Mouse (Mus musculus) kidney, adult 2 months (tissue): ENCODE results near the gene Eif2d. TPM values are rescaled to one million over a fixed set of nuclear protein-coding genes. Genes with fewer than 3 reads are reported as not detected.

Experiments used
- DNase-seq: peaks from one replicate; pipeline ENCODE4 v3.0.0; 2021
- H3K27ac ChIP-seq: fragments of 200-500 bp; 2 replicates; pipeline ENCODE4 v1.5.1; 2012; ENCODE audit warnings: low read depth, low read length, control low read depth, inconsistent platforms; ENCODE audit not compliant: insufficient read depth
- H3K27me3 ChIP-seq: fragments of 200-500 bp; replicated peaks from 2 replicates; pipeline ENCODE4 v1.6.1; 2012; ENCODE audit warnings: mild to moderate bottlenecking, moderate library complexity, low read length, inconsistent platforms; ENCODE audit not compliant: control insufficient read depth, insufficient read depth
- H3K36me3 ChIP-seq: fragments of 200-500 bp; 2 replicates; pipeline ENCODE4 v1.6.1; 2012; ENCODE audit warnings: mild to moderate bottlenecking, moderate library complexity, low read length, inconsistent platforms; ENCODE audit not compliant: control insufficient read depth, insufficient read depth
- H3K4me1 ChIP-seq: fragments of 200-500 bp; 2 replicates; pipeline ENCODE4 v1.6.1; 2011; ENCODE audit warnings: low read length; ENCODE audit not compliant: control insufficient read depth, insufficient read depth
- H3K4me3 ChIP-seq: fragments of 200-500 bp; 2 replicates; pipeline ENCODE4 v1.5.1; 2011; ENCODE audit warnings: mild to moderate bottlenecking, low read depth, low read length, control low read depth; ENCODE audit not compliant: insufficient read depth
- CTCF ChIP-seq: fragments of 200-500 bp; conservative IDR thresholded peaks from 2 replicates; pipeline ENCODE4 v1.5.1; 2011; ENCODE audit warnings: low read depth, mild to moderate bottlenecking, control low read depth, low read length, moderate library complexity, mixed read lengths; ENCODE audit not compliant: insufficient read depth, insufficient read length
- POLR2A ChIP-seq: fragments of 200-500 bp; IDR thresholded peaks from one replicate; pipeline ENCODE4 v1.6.1; 2011; ENCODE audit warnings: low read depth, low read length, control low read depth
- WGBS: fragments of 180-500 bp; shearing (Covaris S2); methylation state at CpG from one replicate; pipeline ENCODE4 v1.1.7; 2018; 5-methylcytosine and 5-hydroxymethylcytosine counted together
- polyA plus RNA-seq: library from polyadenylated mRNA; depleted of rRNA; stranded (reverse); fragments of >200 nt; gene quantifications from 2 replicates; pipeline ENCODE4 v1.2.3, GENCODE M21; 2012

The Eif2d gene
- polyA plus RNA-seq, 1 experiment, result 32.1 TPM

DNA sequence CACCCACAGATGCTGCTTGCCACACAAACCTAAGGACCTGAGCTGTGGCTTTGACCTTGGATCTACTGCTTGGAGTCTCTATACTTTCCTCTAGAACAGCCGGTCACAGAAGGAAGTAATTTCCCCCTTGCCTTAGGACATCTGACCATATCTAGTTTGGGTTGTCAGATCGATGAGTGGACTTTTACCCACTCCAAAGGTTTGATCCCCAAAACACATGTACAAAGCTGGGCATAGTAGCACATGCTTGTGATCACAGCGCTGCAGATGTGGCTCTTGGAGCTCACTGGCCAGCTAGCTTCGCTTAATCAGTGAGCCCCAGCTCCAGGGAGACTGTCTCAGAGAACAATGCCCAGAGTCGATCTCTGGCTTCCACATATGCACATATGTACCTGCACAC, 55.1 kb downstream of the Eif2d start:
- Histone ChIP-seq H3K27me3 (no peaks in the 10 kb centered on the region), H3K27ac (no peak overlapping the region), H3K4me3 (no peak overlapping the region), H3K36me3 (no peaks in the 10 kb centered on the region), H3K4me1 (no peaks in the 10 kb centered on the region)
- no peak for DNase-seq
- no peak for TF ChIP-seq CTCF
- TF ChIP-seq POLR2A, result no peak
- 89% methylated on average over 5 of the region's 5 CpGs for WGBS

DNA sequence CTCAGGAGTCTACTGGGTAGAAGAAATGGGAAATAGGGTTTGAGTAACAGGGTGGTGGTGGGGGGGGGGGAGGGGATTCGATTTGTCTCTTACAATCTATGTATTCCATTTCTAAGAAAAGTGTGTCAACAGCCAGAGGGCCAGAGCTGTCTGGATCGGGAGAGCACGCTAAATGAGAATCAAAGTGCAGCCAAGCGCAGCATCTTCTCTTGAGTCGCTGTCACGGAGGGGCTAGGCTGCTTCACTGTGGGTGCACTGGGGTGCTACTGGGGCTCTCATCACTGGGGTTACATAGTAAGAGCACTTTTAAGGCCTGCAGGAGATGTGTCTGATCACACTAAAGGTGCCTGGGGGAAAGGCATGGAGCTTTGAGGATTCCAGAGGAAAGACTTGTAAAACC, 55.8 kb downstream of the Eif2d start:
- H3K36me3 ChIP-seq, result no peaks in the 10 kb centered on the region
- no peaks in the 10 kb centered on the region for H3K4me1 ChIP-seq
- no peak for TF ChIP-seq POLR2A
- no peak for TF ChIP-seq CTCF
- 85% methylated on average over 6 of the region's 6 CpGs for WGBS
- no peak for DNase-seq
- H3K27me3 ChIP-seq, result no peaks in the 10 kb centered on the region
- no peak overlapping the region for H3K4me3 ChIP-seq
- H3K27ac ChIP-seq, result no peak overlapping the region

GRCm38 (mm10) chr1:131209971-131210426, 57.0 kb downstream of the Eif2d start:
- 79% methylated on average over 8 of the region's 8 CpGs for WGBS
- Histone ChIP-seq H3K27me3 (no peaks in the 10 kb centered on the region), H3K27ac (no peak overlapping the region), H3K4me1 (no peaks in the 10 kb centered on the region), H3K36me3 (no peaks in the 10 kb centered on the region), H3K4me3 (no peak overlapping the region)
- TF ChIP-seq CTCF (no peak), POLR2A (no peak)
- DNase-seq, result no peak

GRCm38 (mm10) chr1:131211655-131212054, 58.7 kb downstream of the Eif2d start:
- Histone ChIP-seq H3K4me1 (no peaks in the 10 kb centered on the region), H3K4me3 (no peak overlapping the region), H3K27ac (no peak overlapping the region), H3K27me3 (no peaks in the 10 kb centered on the region), H3K36me3 (no peaks in the 10 kb centered on the region)
- WGBS, result 88% methylated on average over 1 of the region's 1 CpGs
- TF ChIP-seq CTCF (no peak), POLR2A (no peak)
- DNase-seq, result no peak

GRCm38 (mm10) chr1:131212956-131213355, 60.0 kb downstream of the Eif2d start:
- H3K4me3 ChIP-seq, result no peak overlapping the region
- H3K27ac ChIP-seq, result no peak overlapping the region
- WGBS, result 64% methylated on average over 5 of the region's 5 CpGs
- H3K27me3 ChIP-seq, result no peaks in the 10 kb centered on the region
- no peak for DNase-seq
- TF ChIP-seq CTCF (no peak), POLR2A (no peak)
- H3K4me1 ChIP-seq, result no peaks in the 10 kb centered on the region
- no peaks in the 10 kb centered on the region for H3K36me3 ChIP-seq

- WGBS, result 74% methylated on average over 6 of the region's 6 CpGs
- DNase-seq, result no peak
- Histone ChIP-seq H3K4me3 (no peak overlapping the region), H3K4me1 (no peaks in the 10 kb centered on the region), H3K27me3 (no peaks in the 10 kb centered on the region), H3K27ac (no peak overlapping the region), H3K36me3 (no peaks in the 10 kb centered on the region)
- no peak for TF ChIP-seq POLR2A
- no peak for TF ChIP-seq CTCF
These were observed 60.4 kb downstream of the Eif2d start for GRCm38 (mm10) chr1:131213361-131213760.

GRCm38 (mm10) chr1:131218933-131219332, 66.0 kb downstream of the Eif2d start:
- H3K4me1 ChIP-seq, result no peaks in the 10 kb centered on the region
- H3K4me3 ChIP-seq, result no peak overlapping the region
- H3K27me3 ChIP-seq, result no peaks in the 10 kb centered on the region
- no peak for TF ChIP-seq CTCF
- no peak for TF ChIP-seq POLR2A
- WGBS, result 91% methylated on average over 11 of the region's 11 CpGs
- H3K36me3 ChIP-seq, result no peaks in the 10 kb centered on the region
- no peak overlapping the region for H3K27ac ChIP-seq
- DNase-seq, result no peak
